Mouse (Mus musculus) G1E (cell line): ENCODE data around the gene Gtf2a1.

Source experiments
- CTCF ChIP-seq: IDR thresholded peaks from 2 replicates; pipeline ENCODE4 v1.5.1; 2012; ENCODE audit warnings: low read depth, low read length, inconsistent platforms, mixed read lengths
- TAL1 ChIP-seq: conservative IDR thresholded peaks from 2 replicates; pipeline ENCODE4 v1.6.1; 2012; ENCODE audit warnings: low read depth, low read length, inconsistent platforms, mixed read lengths

DNA sequence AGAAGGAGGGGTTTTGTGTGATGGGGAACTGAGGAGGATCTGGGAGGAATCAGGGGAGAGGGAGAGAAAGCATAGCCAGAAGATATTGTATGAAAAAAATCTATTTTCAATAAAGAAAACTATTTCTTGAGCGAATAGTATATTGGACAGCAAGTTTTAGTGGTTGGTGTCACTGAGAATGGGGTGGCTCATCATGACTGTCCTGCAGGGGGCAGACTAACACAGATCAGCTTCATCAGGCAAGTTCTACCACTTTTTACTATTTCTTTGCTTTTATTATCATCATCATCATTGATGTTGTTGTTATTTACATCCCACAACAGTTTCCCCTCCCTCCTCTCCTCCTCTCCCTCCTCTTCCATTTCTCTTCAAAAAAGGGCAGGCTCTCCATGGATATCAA is 34.7 kb upstream of the Gtf2a1 start:
- TF ChIP-seq CTCF (peak; percentile 79), TAL1 (no peak)
